Mouse (Mus musculus): ENCODE data around the gene Rasd1.

GRCm38 (mm10) chr11:59989406-59989805 lies 24.7 kb upstream of the Rasd1 start:
- TF ChIP-seq EP300 (optimal IDR thresholded peaks at IDR 0.05): no peak
- TF ChIP-seq CTCF (IDR thresholded peaks at IDR 0.05; ENCODE audit: low read depth): no peak

All from stomach, postnatal 0 days (tissue).